Mouse (Mus musculus) c-Kit-positive CD71-positive TER-119-negative erythroid progenitor cells, embryonic 14.5 days (primary cell): ENCODE measurements around the gene Nrxn3.

Experiments used
- DNase-seq: peaks from one replicate; pipeline ENCODE4 v3.0.0-alpha.2; 2013; ENCODE audit warnings: low read depth

Gene Nrxn3

GRCm38 (mm10) chr12:89530679-89531350 is 808.1 kb downstream of the Nrxn3 start:
- no peak for DNase-seq

- DNase-seq = no peak
These were observed 828.6 kb downstream of the Nrxn3 start for GRCm38 (mm10) chr12:89551291-89551690.

- no peak for DNase-seq
These were observed 830.7 kb downstream of the Nrxn3 start for GRCm38 (mm10) chr12:89553223-89553880.

GRCm38 (mm10) chr12:89554171-89554570 is 831.5 kb downstream of the Nrxn3 start:
- DNase-seq = no peak

- DNase-seq = no peak
These were observed 832.2 kb downstream of the Nrxn3 start for GRCm38 (mm10) chr12:89554740-89555430.

- DNase-seq = no peak
These were observed 836.2 kb downstream of the Nrxn3 start for GRCm38 (mm10) chr12:89558921-89559320.

GRCm38 (mm10) chr12:89561989-89562565 is 839.4 kb downstream of the Nrxn3 start:
- no peak for DNase-seq

GRCm38 (mm10) chr12:89568723-89569377 is 846.2 kb downstream of the Nrxn3 start:
- DNase-seq = no peak

GRCm38 (mm10) chr12:89592459-89592858 is 869.8 kb downstream of the Nrxn3 start:
- DNase-seq = no peak

GRCm38 (mm10) chr12:89613670-89614069 is 891.0 kb downstream of the Nrxn3 start:
- DNase-seq = no peak

- DNase-seq = no peak
These were observed 903.1 kb downstream of the Nrxn3 start for GRCm38 (mm10) chr12:89625746-89626145.

- no peak for DNase-seq
These were observed 917.4 kb downstream of the Nrxn3 start for GRCm38 (mm10) chr12:89640046-89640445.

- no peak for DNase-seq
These were observed 918.8 kb downstream of the Nrxn3 start for GRCm38 (mm10) chr12:89641460-89641859.

- no peak for DNase-seq
These were observed 930.5 kb downstream of the Nrxn3 start for GRCm38 (mm10) chr12:89653211-89653610.

GRCm38 (mm10) chr12:89661219-89661618 is 938.5 kb downstream of the Nrxn3 start:
- no peak for DNase-seq

- no peak for DNase-seq
These were observed 946.2 kb downstream of the Nrxn3 start for GRCm38 (mm10) chr12:89668856-89669255.

GRCm38 (mm10) chr12:89672819-89673218 is 950.1 kb downstream of the Nrxn3 start:
- no peak for DNase-seq

GRCm38 (mm10) chr12:89685633-89686032 is 963.0 kb downstream of the Nrxn3 start:
- no peak for DNase-seq

- DNase-seq = no peak
These were observed 966.4 kb downstream of the Nrxn3 start for GRCm38 (mm10) chr12:89689086-89689485.

- no peak for DNase-seq
These were observed 976.8 kb downstream of the Nrxn3 start for GRCm38 (mm10) chr12:89699469-89699868.

GRCm38 (mm10) chr12:89700937-89701458 is 978.3 kb downstream of the Nrxn3 start:
- DNase-seq = no peak

- DNase-seq = no peak
These were observed 980.3 kb downstream of the Nrxn3 start for GRCm38 (mm10) chr12:89702931-89703330.
